Mouse (Mus musculus): ENCODE measurements around the gene Atn1.

DNA sequence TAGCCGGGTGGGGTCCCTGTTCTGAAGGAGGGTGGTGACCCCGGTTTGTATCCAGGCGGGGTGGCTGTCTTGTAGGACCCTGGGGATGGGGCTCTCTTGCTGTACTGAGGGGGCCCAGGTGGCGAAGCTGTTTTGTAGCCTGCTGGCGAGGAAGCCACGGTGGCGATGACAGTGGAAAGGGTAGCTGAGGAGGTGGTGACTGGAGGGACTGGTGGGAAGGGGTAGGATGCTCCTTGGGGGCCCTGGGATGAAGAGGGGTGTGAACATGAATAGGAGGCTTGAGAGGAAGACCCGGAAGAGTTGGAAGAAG, 10.1 kb downstream of the Atn1 start:
- TF ChIP-seq CTCF (IDR thresholded peaks at IDR 0.05; ENCODE audit: low read depth) (no peak), EP300 (IDR thresholded peaks at IDR 0.05; ENCODE audit: low read depth) (no peak)

All from liver, postnatal 0 days (tissue).